Mouse (Mus musculus): ENCODE results near the gene Gpr4. TPM values are rescaled to one million over a fixed set of nuclear protein-coding genes. Genes with fewer than 3 reads are reported as not detected.
A peak's percentile ranks its signal among the peaks of the same experiment; 100 is the strongest.

Gene Gpr4
- polyA plus RNA-seq, 1 experiment, result 5.5 TPM

DNA sequence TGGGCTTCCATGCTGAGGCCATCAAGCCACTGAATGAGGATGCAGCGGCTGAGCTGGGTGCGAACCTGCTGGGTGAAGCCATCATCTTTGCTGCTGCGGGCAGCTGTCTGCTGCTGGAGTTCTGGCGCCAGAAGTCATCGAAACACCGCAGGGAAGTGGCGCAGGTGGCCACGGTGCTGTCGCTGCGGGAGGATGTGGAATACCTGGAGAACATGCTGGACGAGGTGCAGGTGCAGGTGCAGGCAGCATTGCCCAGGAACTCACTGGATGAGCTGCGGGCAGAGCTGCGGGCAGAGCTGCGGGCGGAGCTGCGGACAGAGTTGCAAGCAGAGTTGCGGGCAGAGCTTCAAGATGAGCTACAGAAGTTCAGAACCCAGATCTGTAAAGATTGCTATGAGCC lies 43.1 kb downstream of the Gpr4 start:
- no peak for DNase-seq
- TF ChIP-seq CTCF (IDR thresholded peaks at IDR 0.05; ENCODE audit: borderline replicate concordance, control insufficient read depth, extremely low read depth, insufficient read depth, low read length, poor library complexity) (no peak), POLR2A (IDR thresholded peaks at IDR 0.05; ENCODE audit: control insufficient read depth, extremely low read depth, insufficient read depth, low read length, poor library complexity) (no peak)
- Histone ChIP-seq H3K4me3 (ENCODE audit: control insufficient read depth, insufficient read depth, low read length) (no peak overlapping the region), H3K27ac (ENCODE audit: control insufficient read depth, insufficient read depth, low read length) (no peak overlapping the region), H3K4me1 (replicated peaks; ENCODE audit: control insufficient read depth, insufficient read depth, low read length) (peaks cover 19% of the 10 kb centered on the region), H3K27me3 (ENCODE audit: control insufficient read depth, insufficient read depth, low read length) (no peaks in the 10 kb centered on the region), H3K36me3 (ENCODE audit: control insufficient read depth, insufficient read depth, low read length) (peaks cover 26% of the 10 kb centered on the region)
- WGBS, result 92% methylated on average over 17 of the region's 17 CpGs

DNA sequence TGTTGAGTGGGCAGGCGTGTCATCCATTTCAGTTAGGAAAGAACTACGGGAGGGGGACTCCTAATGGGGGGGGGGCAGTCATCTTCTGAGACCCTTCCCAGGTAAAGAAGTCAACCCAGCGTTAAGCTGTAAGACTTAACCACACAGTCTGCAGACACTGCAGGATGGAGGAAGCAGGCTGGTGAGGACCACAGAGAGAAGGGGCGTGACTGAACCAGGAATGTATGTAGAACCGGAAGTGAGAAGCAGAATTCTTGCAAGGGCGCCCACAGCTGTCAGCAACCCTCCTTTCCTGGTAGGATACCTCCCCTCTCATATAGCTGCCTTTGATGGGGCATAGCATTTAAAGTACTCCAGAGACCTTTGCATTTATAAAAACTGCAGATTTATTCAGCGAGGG lies 44.2 kb downstream of the Gpr4 start:
- peak; percentile 30 for DNase-seq
- H3K4me3 ChIP-seq (ENCODE audit: control insufficient read depth, insufficient read depth, low read length), result no peak overlapping the region
- peaks cover 26% of the 10 kb centered on the region for H3K4me1 ChIP-seq (replicated peaks; ENCODE audit: control insufficient read depth, insufficient read depth, low read length)
- peaks cover 31% of the 10 kb centered on the region for H3K36me3 ChIP-seq (ENCODE audit: control insufficient read depth, insufficient read depth, low read length)
- no peaks in the 10 kb centered on the region for H3K27me3 ChIP-seq (ENCODE audit: control insufficient read depth, insufficient read depth, low read length)
- H3K27ac ChIP-seq (ENCODE audit: control insufficient read depth, insufficient read depth, low read length), result no peak overlapping the region
- TF ChIP-seq POLR2A (IDR thresholded peaks at IDR 0.05; ENCODE audit: control insufficient read depth, extremely low read depth, insufficient read depth, low read length, poor library complexity), result no peak
- TF ChIP-seq CTCF (IDR thresholded peaks at IDR 0.05; ENCODE audit: borderline replicate concordance, control insufficient read depth, extremely low read depth, insufficient read depth, low read length, poor library complexity), result no peak
- 22% methylated on average over 7 of the region's 7 CpGs for WGBS

DNA sequence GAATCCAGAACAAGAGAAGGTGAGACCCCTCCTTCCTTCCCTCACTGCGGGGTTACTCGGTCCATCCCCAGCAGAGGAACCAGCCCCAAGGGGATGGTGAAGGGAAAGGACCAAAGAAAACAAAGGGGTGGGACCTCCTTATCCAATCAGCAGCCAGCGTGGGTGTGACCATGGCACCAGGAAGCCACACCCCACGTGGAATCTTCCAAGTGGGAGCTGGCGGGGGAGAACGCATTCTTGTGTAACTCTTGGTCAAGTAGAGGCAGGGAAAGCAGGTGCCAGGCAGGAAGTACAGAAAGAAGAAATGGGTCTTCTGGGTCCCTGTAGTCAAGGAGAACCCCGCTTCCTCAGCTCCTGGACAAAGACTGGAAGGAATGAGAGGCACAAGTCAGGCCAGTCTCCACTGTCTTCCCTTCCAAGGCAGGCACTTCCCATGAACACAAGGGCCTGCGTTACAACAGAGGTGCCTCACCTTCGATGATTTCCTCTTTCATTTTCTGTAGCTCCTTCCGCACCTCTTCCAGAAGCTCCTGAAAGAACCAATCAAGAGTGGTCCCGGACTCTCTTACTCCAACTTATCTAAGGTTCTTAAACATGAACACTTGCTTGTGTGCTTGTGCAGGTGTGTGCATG lies 45.2 kb downstream of the Gpr4 start:
- H3K36me3 ChIP-seq (ENCODE audit: control insufficient read depth, insufficient read depth, low read length), result peaks cover 39% of the 10 kb centered on the region
- H3K4me1 ChIP-seq (replicated peaks; ENCODE audit: control insufficient read depth, insufficient read depth, low read length), result peaks cover 26% of the 10 kb centered on the region
- H3K4me3 ChIP-seq (ENCODE audit: control insufficient read depth, insufficient read depth, low read length), result no peak overlapping the region
- WGBS, result 68% methylated on average over 11 of the region's 11 CpGs
- TF ChIP-seq POLR2A (IDR thresholded peaks at IDR 0.05; ENCODE audit: control insufficient read depth, extremely low read depth, insufficient read depth, low read length, poor library complexity) (no peak), CTCF (IDR thresholded peaks at IDR 0.05; ENCODE audit: borderline replicate concordance, control insufficient read depth, extremely low read depth, insufficient read depth, low read length, poor library complexity) (no peak)
- peak; percentile 21 for DNase-seq
- H3K27ac ChIP-seq (ENCODE audit: control insufficient read depth, insufficient read depth, low read length), result 0 out of 2 replicates have a peak overlapping the region, but pooled peaks have one; percentile 23
- no peaks in the 10 kb centered on the region for H3K27me3 ChIP-seq (ENCODE audit: control insufficient read depth, insufficient read depth, low read length)

DNA sequence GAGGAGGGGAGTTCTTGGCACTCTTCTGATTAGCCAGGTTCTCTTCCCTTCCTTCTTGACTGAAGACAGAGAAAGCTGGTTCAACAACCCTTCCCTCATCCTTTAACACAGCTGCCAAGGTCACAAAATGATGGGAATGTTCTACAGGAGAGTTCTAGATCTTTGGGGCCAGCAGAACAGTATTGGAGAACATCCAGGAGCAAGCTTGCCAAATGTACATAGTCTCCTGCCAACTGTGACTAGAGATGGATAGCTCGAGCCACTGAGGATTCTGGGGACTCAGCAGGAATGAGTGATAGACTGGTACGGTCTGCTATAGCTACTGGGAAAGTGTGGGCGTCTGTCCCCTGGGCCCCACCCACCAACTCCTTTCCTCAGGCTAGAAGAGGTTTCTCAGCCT lies 46.0 kb downstream of the Gpr4 start:
- Histone ChIP-seq H3K27me3 (ENCODE audit: control insufficient read depth, insufficient read depth, low read length) (no peaks in the 10 kb centered on the region), H3K36me3 (ENCODE audit: control insufficient read depth, insufficient read depth, low read length) (peaks cover 42% of the 10 kb centered on the region), H3K4me1 (replicated peaks; ENCODE audit: control insufficient read depth, insufficient read depth, low read length) (peaks cover 26% of the 10 kb centered on the region), H3K4me3 (ENCODE audit: control insufficient read depth, insufficient read depth, low read length) (no peak overlapping the region), H3K27ac (ENCODE audit: control insufficient read depth, insufficient read depth, low read length) (no peak overlapping the region)
- TF ChIP-seq CTCF (IDR thresholded peaks at IDR 0.05; ENCODE audit: borderline replicate concordance, control insufficient read depth, extremely low read depth, insufficient read depth, low read length, poor library complexity), result no peak
- no peak for TF ChIP-seq POLR2A (IDR thresholded peaks at IDR 0.05; ENCODE audit: control insufficient read depth, extremely low read depth, insufficient read depth, low read length, poor library complexity)
- WGBS, result 92% methylated on average over 3 of the region's 3 CpGs
- DNase-seq, result no peak

DNA sequence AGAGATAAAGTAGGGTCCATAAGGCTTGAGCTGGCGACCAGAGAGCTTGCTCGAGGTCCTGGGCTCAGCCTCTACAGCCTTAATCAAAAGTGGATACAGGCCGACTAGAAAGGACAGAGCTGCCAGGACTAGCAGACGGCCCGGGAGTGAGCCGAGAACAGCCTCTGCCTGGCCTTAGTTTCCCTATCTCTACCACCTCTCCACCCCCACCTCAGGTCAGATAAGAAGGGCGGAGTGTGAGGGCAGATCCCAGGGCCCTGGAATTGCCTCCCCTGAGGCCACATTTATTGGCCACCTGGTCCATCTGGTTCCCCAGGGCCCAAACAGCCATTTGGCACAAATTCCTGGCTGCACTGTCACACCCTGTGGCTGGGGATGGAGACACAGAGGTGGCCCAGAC lies 52.8 kb downstream of the Gpr4 start:
- peaks cover 27% of the 10 kb centered on the region; the same call in 1 of the 2 replicates for H3K36me3 ChIP-seq (ENCODE audit: control insufficient read depth, insufficient read depth, low read length)

DNA sequence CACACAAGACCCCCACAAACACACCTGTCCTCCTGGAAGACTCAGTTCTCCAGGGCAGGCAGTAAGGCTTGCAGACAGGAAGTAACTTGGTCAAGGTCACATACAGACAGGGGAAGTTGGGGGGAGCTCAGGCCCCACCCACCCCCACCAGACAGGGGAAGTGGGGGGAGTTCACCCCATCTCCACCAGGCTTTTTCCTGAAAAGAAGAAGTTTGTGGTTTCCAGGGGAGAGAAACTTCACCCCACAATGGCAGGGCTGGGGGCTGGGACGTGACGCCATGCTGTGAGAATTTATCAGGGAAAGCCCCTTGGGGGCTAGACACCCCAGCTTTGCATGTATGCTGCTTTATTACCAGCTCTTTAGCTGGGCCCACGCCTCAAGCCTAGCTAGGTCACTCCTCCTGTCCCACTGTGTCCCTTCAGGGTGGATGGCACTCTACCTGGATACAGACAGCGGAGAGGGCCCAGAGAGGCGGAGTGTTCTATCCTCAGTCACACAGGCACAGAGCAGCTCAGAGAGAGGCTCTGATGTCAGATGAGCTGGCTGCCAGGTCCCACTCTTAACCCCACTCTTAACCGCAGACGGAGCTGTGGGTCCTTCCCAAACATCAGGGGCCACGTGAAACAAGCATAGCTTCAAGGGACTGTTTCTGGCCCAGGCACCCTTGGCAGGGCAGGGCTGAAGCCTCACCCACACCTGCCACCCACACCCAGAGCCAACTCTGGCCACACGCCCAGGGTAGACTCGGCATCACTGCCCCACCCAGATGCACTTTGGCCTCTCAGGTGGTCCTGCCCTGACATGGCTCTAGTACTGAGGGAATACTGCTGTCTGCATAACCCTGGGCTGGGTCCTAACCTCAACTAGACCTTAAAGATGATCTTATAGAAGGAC lies 53.8 kb downstream of the Gpr4 start:
- H3K27me3 ChIP-seq (ENCODE audit: control insufficient read depth, insufficient read depth, low read length), result no peaks in the 10 kb centered on the region
- TF ChIP-seq POLR2A (IDR thresholded peaks at IDR 0.05; ENCODE audit: control insufficient read depth, extremely low read depth, insufficient read depth, low read length, poor library complexity), result no peak
- no peak for TF ChIP-seq CTCF (IDR thresholded peaks at IDR 0.05; ENCODE audit: borderline replicate concordance, control insufficient read depth, extremely low read depth, insufficient read depth, low read length, poor library complexity)
- DNase-seq, result peak; percentile 56
- H3K27ac ChIP-seq (ENCODE audit: control insufficient read depth, insufficient read depth, low read length), result peak overlapping the region; percentile 53
- no peak overlapping the region for H3K4me3 ChIP-seq (ENCODE audit: control insufficient read depth, insufficient read depth, low read length)
- H3K36me3 ChIP-seq (ENCODE audit: control insufficient read depth, insufficient read depth, low read length), result peaks cover 23% of the 10 kb centered on the region; the same call in 1 of the 2 replicates
- 9% methylated on average over 10 of the region's 10 CpGs for WGBS
- H3K4me1 ChIP-seq (replicated peaks; ENCODE audit: control insufficient read depth, insufficient read depth, low read length), result peaks cover 51% of the 10 kb centered on the region

More for the DNA sequence above, 52.8 kb downstream of the Gpr4 start:
- Histone ChIP-seq H3K4me3 (ENCODE audit: control insufficient read depth, insufficient read depth, low read length) (no peak overlapping the region), H3K27ac (ENCODE audit: control insufficient read depth, insufficient read depth, low read length) (peak overlapping the region; percentile 31; the same call in 1 of the 2 replicates), H3K27me3 (ENCODE audit: control insufficient read depth, insufficient read depth, low read length) (no peaks in the 10 kb centered on the region), H3K4me1 (replicated peaks; ENCODE audit: control insufficient read depth, insufficient read depth, low read length) (peaks cover 53% of the 10 kb centered on the region)
- TF ChIP-seq CTCF (IDR thresholded peaks at IDR 0.05; ENCODE audit: borderline replicate concordance, control insufficient read depth, extremely low read depth, insufficient read depth, low read length, poor library complexity) (no peak), POLR2A (IDR thresholded peaks at IDR 0.05; ENCODE audit: control insufficient read depth, extremely low read depth, insufficient read depth, low read length, poor library complexity) (no peak)
- 90% methylated on average over 7 of the region's 7 CpGs for WGBS
- no peak for DNase-seq

All from thymus, adult 2 months (tissue).